Mouse (Mus musculus) bone marrow, adult 2 months (tissue): Measurements from ENCODE around the gene Nacc1.

Experiments used
- CTCF ChIP-seq: fragments of 200-500 bp; IDR thresholded peaks from 2 replicates; pipeline ENCODE4 v1.5.1; 2011; ENCODE audit warnings: low read length, control low read depth; ENCODE audit not compliant: control insufficient read depth, insufficient read depth
- POLR2A ChIP-seq: fragments of 200-500 bp; IDR thresholded peaks from 2 replicates; pipeline ENCODE4 v1.6.1; 2011; ENCODE audit warnings: low read depth, mild to moderate bottlenecking, control low read depth, low read length, borderline replicate concordance; ENCODE audit not compliant: control insufficient read depth

DNA sequence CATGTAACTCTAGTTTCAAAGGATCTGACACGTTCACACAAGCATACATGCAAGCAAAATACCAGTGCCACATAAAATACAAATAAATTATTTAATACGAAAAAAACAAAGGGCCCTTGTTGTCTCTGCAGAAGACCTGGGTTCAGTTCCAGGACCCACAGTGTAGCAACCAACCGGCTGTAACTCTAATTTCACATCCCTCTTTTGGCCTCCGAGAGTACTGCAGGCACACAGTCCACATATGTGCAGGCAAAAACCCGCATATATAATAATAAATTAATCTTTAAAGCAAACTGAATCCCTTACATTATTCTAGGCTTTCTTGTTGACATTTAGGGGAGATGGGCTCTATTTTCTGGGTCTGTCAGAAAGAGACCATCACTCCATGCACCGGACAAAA, 40.9 kb downstream of the Nacc1 start:
- TF ChIP-seq POLR2A (no peak), CTCF (no peak)
